Mouse (Mus musculus) kidney, adult 2 months (tissue): ENCODE results near the gene Irak1. TPM values are rescaled to one million over a fixed set of nuclear protein-coding genes. Genes with fewer than 3 reads are reported as not detected.
A peak's percentile ranks its signal among the peaks of the same experiment; 100 is the strongest.

Experiments used
- DNase-seq: peaks from one replicate; pipeline ENCODE4 v3.0.0; 2021
- H3K27ac ChIP-seq: fragments of 200-500 bp; 2 replicates; pipeline ENCODE4 v1.5.1; 2012; ENCODE audit warnings: low read depth, low read length, control low read depth, inconsistent platforms; ENCODE audit not compliant: insufficient read depth
- H3K27me3 ChIP-seq: fragments of 200-500 bp; replicated peaks from 2 replicates; pipeline ENCODE4 v1.6.1; 2012; ENCODE audit warnings: mild to moderate bottlenecking, moderate library complexity, low read length, inconsistent platforms; ENCODE audit not compliant: control insufficient read depth, insufficient read depth
- H3K36me3 ChIP-seq: fragments of 200-500 bp; 2 replicates; pipeline ENCODE4 v1.6.1; 2012; ENCODE audit warnings: mild to moderate bottlenecking, moderate library complexity, low read length, inconsistent platforms; ENCODE audit not compliant: control insufficient read depth, insufficient read depth
- H3K4me1 ChIP-seq: fragments of 200-500 bp; 2 replicates; pipeline ENCODE4 v1.6.1; 2011; ENCODE audit warnings: low read length; ENCODE audit not compliant: control insufficient read depth, insufficient read depth
- H3K4me3 ChIP-seq: fragments of 200-500 bp; 2 replicates; pipeline ENCODE4 v1.5.1; 2011; ENCODE audit warnings: mild to moderate bottlenecking, low read depth, low read length, control low read depth; ENCODE audit not compliant: insufficient read depth
- CTCF ChIP-seq: fragments of 200-500 bp; conservative IDR thresholded peaks from 2 replicates; pipeline ENCODE4 v1.5.1; 2011; ENCODE audit warnings: low read depth, mild to moderate bottlenecking, control low read depth, low read length, moderate library complexity, mixed read lengths; ENCODE audit not compliant: insufficient read depth, insufficient read length
- POLR2A ChIP-seq: fragments of 200-500 bp; IDR thresholded peaks from one replicate; pipeline ENCODE4 v1.6.1; 2011; ENCODE audit warnings: low read depth, low read length, control low read depth
- WGBS: fragments of 180-500 bp; shearing (Covaris S2); methylation state at CpG from one replicate; pipeline ENCODE4 v1.1.7; 2018; 5-methylcytosine and 5-hydroxymethylcytosine counted together
- polyA plus RNA-seq: library from polyadenylated mRNA; depleted of rRNA; stranded (reverse); fragments of >200 nt; gene quantifications from 2 replicates; pipeline ENCODE4 v1.2.3, GENCODE M21; 2012

Irak1 gene
- polyA plus RNA-seq, 1 experiment = 91.7 TPM

DNA sequence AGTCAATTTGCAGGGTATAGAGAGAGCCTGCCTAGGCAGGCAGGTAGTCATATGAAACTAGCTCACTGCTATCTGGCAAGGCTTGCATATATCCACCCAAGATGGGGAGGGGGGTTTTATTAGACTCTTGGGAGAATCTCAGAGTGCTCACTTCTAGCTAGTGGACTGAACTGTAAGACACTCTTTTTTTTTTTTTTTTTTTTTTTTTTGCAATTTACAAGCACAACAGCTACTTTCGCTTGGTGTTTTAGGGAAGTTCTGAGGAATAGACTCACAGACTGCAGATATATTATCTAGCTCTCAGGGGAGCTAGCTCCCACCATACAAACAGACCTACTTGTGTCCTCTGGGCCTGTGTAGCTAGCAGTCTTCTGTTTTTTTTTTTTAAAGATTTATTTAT, 9.1 kb downstream of the Irak1 start:
- H3K27me3 ChIP-seq = no peaks in the 10 kb centered on the region
- no peaks in the 10 kb centered on the region; the same call in 1 of the 2 replicates for H3K4me1 ChIP-seq
- no peak for DNase-seq
- no peak overlapping the region for H3K4me3 ChIP-seq
- no peak overlapping the region for H3K27ac ChIP-seq
- TF ChIP-seq POLR2A = no peak
- no peak for TF ChIP-seq CTCF
- WGBS = 82% methylated on average over 1 of the region's 1 CpGs
- no peaks in the 10 kb centered on the region for H3K36me3 ChIP-seq

DNA sequence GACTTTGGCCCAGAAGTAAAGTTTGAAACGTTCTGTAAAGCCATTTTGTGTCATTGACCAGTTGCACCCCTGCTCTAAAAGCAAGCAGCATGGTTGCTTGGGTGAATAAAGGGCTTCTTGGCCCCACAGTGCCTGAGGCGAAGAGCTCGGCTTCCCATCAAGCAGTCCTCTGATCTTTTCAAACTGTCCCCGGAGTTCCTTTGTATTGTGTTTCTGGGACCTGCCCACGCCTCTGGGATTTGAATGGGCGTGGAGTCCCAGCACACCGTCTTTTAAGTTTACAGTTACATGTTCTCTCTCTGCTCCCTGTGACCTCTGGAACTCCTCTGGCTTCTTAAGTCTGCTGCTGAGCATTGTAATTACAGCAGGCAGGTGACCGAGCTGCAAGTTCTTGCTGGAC, 15.7 kb downstream of the Irak1 start:
- Histone ChIP-seq H3K4me3 (no peak overlapping the region), H3K27me3 (no peaks in the 10 kb centered on the region), H3K4me1 (no peaks in the 10 kb centered on the region), H3K27ac (no peak overlapping the region), H3K36me3 (no peaks in the 10 kb centered on the region)
- 36% methylated on average over 8 of the region's 8 CpGs for WGBS
- DNase-seq = no peak
- TF ChIP-seq CTCF (no peak), POLR2A (no peak)

- WGBS = 89% methylated on average over 21 of the region's 21 CpGs
- Histone ChIP-seq H3K36me3 (no peaks in the 10 kb centered on the region), H3K4me1 (no peaks in the 10 kb centered on the region), H3K4me3 (no peak overlapping the region), H3K27me3 (no peaks in the 10 kb centered on the region), H3K27ac (no peak overlapping the region)
- no peak for DNase-seq
- TF ChIP-seq CTCF (no peak), POLR2A (no peak)
Observed at GRCm38 (mm10) chrX:74006401-74006800, 17.3 kb downstream of the Irak1 start.

- Histone ChIP-seq H3K27me3 (no peaks in the 10 kb centered on the region), H3K4me3 (no peak overlapping the region), H3K27ac (no peak overlapping the region), H3K4me1 (no peaks in the 10 kb centered on the region), H3K36me3 (no peaks in the 10 kb centered on the region)
- 74% methylated on average over 2 of the region's 2 CpGs for WGBS
- TF ChIP-seq CTCF (no peak), POLR2A (no peak)
- DNase-seq = no peak
Observed at GRCm38 (mm10) chrX:74003644-74004043, 20.1 kb downstream of the Irak1 start.

GRCm38 (mm10) chrX:74001024-74001423, 22.7 kb downstream of the Irak1 start:
- no peak for TF ChIP-seq CTCF
- TF ChIP-seq POLR2A = no peak
- DNase-seq = no peak
- Histone ChIP-seq H3K36me3 (no peaks in the 10 kb centered on the region), H3K4me1 (no peaks in the 10 kb centered on the region), H3K27me3 (no peaks in the 10 kb centered on the region), H3K4me3 (no peak overlapping the region), H3K27ac (no peak overlapping the region)
- WGBS = 53% methylated on average over 3 of the region's 3 CpGs

DNA sequence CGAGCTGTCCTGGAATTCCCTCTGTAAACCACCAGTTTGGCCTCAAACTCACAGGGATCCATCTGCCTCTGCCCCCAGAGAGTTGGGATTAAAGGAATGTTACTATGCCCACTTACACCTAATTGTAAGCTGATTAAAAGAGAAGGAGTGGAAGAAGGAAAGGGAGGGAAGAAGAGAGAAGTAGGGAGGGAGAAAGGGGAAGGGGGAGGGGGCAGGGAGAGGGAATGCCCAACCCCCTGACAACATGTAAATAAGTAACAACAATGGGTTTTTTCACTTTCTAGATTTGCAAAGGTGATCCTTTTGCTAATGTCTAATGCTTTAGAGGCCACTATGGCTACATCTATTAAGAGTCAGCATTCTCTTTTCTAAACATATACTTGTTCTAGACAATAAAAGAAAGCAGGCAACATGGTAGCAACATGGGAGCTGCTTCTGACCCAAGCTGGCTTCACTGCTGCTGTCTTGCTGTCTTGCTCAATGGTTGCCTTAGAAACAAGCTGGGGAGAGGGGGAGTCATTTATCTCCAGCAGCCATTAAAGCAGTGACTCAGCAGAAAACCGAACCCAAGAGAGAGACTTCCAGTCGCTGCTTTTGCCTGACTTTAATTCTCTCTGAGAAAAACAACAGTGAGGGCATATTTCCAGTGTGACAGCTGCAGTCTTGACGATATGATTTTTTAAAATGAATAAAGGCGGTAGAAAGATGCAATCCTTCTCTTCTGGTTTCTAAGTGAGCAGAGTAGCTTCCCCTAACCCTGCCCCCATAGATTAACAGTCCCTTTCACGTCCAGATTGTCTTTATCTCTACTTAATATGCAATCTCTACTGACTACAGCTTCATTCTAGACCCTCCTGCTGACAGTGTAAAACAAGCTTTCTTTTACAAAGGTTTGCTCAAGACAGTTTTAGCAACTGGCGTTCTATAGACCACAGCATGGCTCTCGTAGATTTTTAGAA, 24.5 kb downstream of the Irak1 start:
- Histone ChIP-seq H3K4me3 (no peak overlapping the region), H3K4me1 (no peaks in the 10 kb centered on the region), H3K27ac (no peak overlapping the region), H3K36me3 (no peaks in the 10 kb centered on the region), H3K27me3 (no peaks in the 10 kb centered on the region)
- TF ChIP-seq POLR2A (no peak), CTCF (no peak)
- 37% methylated on average over 8 of the region's 8 CpGs for WGBS
- DNase-seq = peak; percentile 44

GRCm38 (mm10) chrX:73977783-73978182, 45.9 kb downstream of the Irak1 start:
- 77% methylated on average over 1 of the region's 1 CpGs for WGBS
- no peak overlapping the region for H3K4me3 ChIP-seq
- H3K4me1 ChIP-seq = no peaks in the 10 kb centered on the region
- H3K36me3 ChIP-seq = no peaks in the 10 kb centered on the region
- H3K27me3 ChIP-seq = no peaks in the 10 kb centered on the region
- no peak for DNase-seq
- no peak overlapping the region for H3K27ac ChIP-seq
- TF ChIP-seq CTCF = no peak
- TF ChIP-seq POLR2A = no peak
